Mouse (Mus musculus): ENCODE measurements around the gene Ift57. TPM values are rescaled to one million over a fixed set of nuclear protein-coding genes. Genes with fewer than 3 reads are reported as not detected.

The Ift57 gene
- total RNA-seq, 2 experiments from 2014 or later = 15.2 to 15.4 TPM

Other genes starting within 250 kb of the Ift57 start
- gene Cd47, start 101.3 kb downstream of the Ift57 start, total RNA-seq (2021) = 10 to 100 TPM; 71.5 to 71.6 TPM

Measured in heart, postnatal 10 days (tissue).